Mouse (Mus musculus): ENCODE data around the gene Trpd52l3.
"Not testable (repeated sequence)": the region's sequence is repeated elsewhere in the genome, so short reads cannot be mapped to it uniquely, and the experiment has no call there.

Trpd52l3 gene

DNA sequence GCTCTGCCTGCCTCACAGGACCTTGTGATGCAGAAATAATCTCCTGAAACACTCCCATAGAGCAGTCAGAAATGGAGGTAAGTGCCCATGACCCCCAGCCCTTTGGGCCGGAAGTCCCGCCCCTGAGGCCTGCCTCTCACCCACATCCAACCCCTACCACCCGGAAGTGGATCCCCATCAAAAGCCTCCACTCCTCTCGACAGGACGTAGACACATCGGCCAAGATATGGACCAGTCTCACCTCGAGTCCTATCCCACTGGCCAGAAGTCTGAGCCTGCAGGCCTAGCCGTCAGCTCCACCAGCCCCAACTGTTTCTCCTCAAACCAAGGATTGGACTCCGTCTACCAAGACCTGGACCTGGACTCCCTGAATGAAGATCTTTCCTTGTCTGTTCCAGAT lies at the start of gene Trpd52l3:
TSS of gene Trpd52l3 (plus strand) at position 170 of the 400 bp plus-strand sequence.
- no peak for DNase-seq

DNA sequence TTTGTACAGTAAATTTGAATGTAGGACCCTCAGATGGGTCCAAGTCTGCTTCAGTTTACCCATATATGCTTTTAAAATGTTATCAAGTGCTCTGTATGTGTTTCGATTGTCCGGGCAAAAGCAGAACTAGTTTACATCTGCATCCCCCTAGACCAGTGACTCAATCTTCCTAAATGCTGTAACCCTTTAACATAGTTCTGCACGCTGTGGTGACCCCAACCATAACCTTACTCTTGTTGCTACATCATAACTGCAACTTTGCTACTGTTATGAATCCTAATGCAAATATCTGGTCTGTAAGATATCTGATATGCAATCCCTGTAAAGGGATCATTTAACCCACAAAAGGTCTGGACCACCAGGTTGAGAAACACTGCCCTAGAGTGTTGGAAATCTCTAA lies 49.8 kb upstream of the Trpd52l3 start:
- no peak for DNase-seq

DNA sequence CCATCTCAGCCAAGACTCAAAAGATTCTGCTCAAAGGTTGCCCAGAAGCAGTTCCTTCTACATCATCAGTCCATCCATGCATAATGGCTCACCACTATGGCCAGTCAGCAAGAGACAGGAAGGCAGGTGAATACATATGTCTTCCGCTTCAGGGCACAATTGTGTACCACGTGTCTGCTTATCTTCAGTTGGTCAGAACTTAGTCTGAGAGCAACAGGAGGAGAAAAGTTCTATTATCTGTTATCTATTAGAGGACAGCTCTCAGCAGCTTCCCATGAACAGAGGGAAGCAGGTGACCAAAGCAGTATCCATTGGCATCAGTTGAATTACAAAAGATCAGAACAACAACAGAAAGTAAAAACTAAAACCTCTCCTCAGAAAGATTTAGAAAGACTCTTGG lies 48.1 kb upstream of the Trpd52l3 start:
- DNase-seq = no peak

- DNase-seq = no peak
Measured at GRCm38 (mm10) chr19:29960906-29961305, 42.7 kb upstream of the Trpd52l3 start.

GRCm38 (mm10) chr19:29961842-29962241 lies 41.7 kb upstream of the Trpd52l3 start:
- no peak for DNase-seq

GRCm38 (mm10) chr19:29963598-29964092 lies 39.9 kb upstream of the Trpd52l3 start:
- no peak for DNase-seq

GRCm38 (mm10) chr19:29967960-29968359 lies 35.6 kb upstream of the Trpd52l3 start:
- no peak for DNase-seq

GRCm38 (mm10) chr19:29973396-29973795 lies 30.2 kb upstream of the Trpd52l3 start:
- DNase-seq = no peak

- no peak for DNase-seq
Measured at GRCm38 (mm10) chr19:29978847-29979246, 24.7 kb upstream of the Trpd52l3 start.

GRCm38 (mm10) chr19:29979452-29980089 lies 24.0 kb upstream of the Trpd52l3 start:
- no peak for DNase-seq

DNA sequence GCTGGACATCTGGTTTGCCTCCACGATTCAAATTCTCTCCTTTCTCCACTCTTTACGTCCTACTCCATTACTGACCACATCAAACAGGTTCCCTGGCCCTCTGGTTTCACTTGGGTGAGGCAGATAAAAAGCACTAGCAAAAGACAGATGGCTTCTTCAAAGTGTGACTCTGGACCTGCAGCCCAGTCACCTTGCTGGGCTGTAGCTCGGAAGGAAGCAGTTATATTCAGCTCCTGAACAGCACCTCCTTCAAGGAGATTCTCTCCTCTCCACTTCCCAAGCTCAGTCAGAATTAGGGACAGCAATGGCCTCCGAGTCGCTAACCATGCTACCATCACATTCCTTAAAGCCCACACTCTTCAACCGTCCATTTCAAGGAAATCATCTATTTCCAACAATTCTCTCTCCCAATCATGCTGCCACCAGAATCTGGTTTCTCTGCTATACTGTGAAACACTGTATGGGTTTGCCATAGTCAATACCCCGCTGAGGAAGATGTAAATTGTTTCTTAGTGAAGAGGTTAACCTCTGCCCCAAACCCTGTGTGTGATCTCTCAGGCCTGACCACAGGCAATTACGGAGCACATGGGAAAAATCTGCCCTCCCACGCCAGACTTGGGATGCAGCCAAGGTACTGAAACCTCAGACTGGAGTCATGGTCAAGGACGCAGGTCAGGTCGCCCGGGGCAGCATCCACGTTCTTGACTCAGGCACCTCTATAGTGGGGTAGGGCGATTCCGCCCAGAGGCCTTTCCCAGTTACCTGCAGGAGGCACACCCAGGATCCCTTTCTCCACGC lies 19.2 kb upstream of the Trpd52l3 start:
- DNase-seq = no peak

DNA sequence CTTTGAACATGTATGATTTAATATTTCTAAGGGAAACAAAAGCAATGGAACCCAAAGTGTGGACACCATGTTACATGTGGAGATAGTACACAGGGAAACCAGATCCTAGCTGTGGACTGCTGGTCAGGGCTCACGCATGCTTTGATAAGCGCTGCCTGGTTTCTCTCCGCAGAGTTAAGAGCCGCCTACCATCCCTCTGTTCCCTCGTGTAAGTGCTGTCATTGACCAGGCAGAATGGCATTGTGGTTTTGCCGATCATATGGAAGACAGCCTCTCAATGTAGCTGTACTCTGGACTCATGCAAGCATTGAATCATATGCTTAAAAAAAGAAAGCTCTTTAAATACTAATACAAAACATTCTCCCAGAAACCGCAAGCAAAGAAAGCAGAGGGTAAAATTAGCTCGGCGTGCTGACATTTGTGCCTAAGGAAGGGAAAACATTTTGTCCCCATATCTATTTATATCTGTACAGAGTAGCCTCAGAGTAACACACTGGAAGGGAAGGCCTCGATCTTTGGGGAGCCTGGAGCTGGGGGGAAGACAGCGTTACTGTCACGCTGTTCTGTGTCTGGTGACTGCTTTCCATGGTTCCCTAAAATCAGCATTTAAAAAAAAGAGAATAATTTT lies 17.0 kb upstream of the Trpd52l3 start:
- DNase-seq = no peak

- DNase-seq = no peak
Measured at GRCm38 (mm10) chr19:30000406-30001365, 2.9 kb upstream of the Trpd52l3 start.

- DNase-seq = no peak
Measured at GRCm38 (mm10) chr19:30001550-30001949, 2.0 kb upstream of the Trpd52l3 start.

DNA sequence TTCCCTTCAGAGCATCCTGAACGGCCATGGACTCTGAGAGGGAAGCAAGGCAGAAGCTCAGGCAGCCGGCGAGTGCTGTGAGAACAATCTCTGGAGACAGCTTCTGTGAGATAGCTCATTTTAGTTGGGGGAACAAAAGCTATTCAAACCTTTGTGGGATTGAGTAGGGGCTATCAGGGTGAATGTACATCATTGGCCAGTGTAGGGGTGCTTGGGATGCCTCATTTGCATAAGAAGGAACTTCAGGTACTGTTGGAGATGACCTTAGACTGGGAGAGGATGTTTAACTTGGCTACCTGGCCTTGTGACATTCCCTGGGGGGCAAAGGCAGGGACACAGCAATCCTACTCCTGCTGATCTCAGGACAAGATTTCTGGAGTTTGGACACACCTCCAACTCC lies 2.8 kb downstream of the Trpd52l3 start:
- DNase-seq = no peak

DNA sequence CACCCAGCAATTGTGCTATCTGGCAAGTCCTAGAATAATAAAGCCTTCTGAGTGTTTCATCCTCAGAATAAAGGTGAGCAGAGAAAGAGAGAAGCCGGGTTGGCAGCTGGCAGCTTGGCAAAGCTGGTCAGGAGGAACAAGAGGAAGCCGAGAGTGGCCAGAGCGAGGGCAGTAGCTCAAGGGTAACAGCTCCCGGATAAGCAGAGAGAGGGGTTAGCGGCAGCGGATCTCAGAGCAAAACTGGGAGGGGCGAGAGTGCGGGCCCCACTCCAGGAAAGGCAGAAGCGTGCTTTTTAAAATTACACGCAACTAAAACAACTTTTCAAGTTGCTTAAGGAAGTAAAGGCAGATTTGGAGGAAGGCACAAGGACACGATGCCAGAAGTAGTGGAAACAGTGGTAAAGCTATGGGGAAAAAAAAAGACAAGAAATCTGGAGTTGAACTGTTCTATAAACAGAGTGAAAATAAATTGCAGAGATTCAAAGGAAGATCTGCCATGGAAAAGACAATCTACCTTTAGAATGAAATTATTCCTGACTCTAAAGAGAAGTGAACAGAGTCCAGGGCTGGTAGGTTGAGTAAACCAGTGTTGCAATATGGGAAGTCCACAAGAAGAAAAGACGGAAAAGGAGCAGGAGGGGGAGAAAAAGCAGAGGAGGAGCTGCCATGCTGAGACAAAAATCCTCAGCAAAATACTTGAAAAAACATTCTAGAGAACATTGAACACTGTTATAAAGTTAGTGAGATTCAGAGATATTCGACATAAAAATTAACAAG lies 7.1 kb downstream of the Trpd52l3 start:
- no peak for DNase-seq

- DNase-seq = no peak
Measured at GRCm38 (mm10) chr19:30014331-30014730, 10.7 kb downstream of the Trpd52l3 start.

GRCm38 (mm10) chr19:30016156-30016555 lies 12.6 kb downstream of the Trpd52l3 start:
- no peak for DNase-seq

- DNase-seq = not testable (repeated sequence)
Measured at GRCm38 (mm10) chr19:30023419-30023818, 19.8 kb downstream of the Trpd52l3 start.

- no peak for DNase-seq
Measured at GRCm38 (mm10) chr19:30029002-30029710, 25.6 kb downstream of the Trpd52l3 start.

Data from right cerebral cortex, postnatal 25 days (tissue).